Mouse (Mus musculus) cerebellum, adult 2 months (tissue): ENCODE results near the gene Vps26a. TPM values are rescaled to one million over a fixed set of nuclear protein-coding genes. Genes with fewer than 3 reads are reported as not detected.
"Not testable (repeated sequence)": the region's sequence is repeated elsewhere in the genome, so short reads cannot be mapped to it uniquely, and the experiment has no call there.

Experiments used
- DNase-seq, 2 experiments: peaks; one replicate each; pipeline ENCODE4 v3.0.0; 2021
- H3K27ac ChIP-seq: fragments of 200-500 bp; 2 replicates; pipeline ENCODE4 v1.5.1; 2012; ENCODE audit warnings: low read length, control low read depth, inconsistent platforms; ENCODE audit not compliant: insufficient read depth
- H3K27me3 ChIP-seq: fragments of 200-500 bp; 2 replicates; pipeline ENCODE4 v1.6.1; 2012; ENCODE audit warnings: inconsistent platforms, mild to moderate bottlenecking, low read length, moderate library complexity; ENCODE audit not compliant: control insufficient read depth, insufficient read depth
- H3K4me1 ChIP-seq: fragments of 200-500 bp; 2 replicates; pipeline ENCODE4 v1.6.1; 2011; ENCODE audit warnings: low read length; ENCODE audit not compliant: control insufficient read depth, insufficient read depth
- H3K4me3 ChIP-seq: fragments of 200-500 bp; replicated peaks from 2 replicates; pipeline ENCODE3; 2011; ENCODE audit warnings: mild to moderate bottlenecking, low read depth, low read length, control low read depth; ENCODE audit not compliant: insufficient read depth
- CTCF ChIP-seq: fragments of 200-500 bp; IDR thresholded peaks from 2 replicates; pipeline ENCODE4 v1.5.1; 2011; ENCODE audit warnings: low read depth, mild to moderate bottlenecking, control low read depth, low read length, moderate library complexity, borderline replicate concordance; ENCODE audit not compliant: insufficient read depth
- POLR2A ChIP-seq: fragments of 200-500 bp; IDR thresholded peaks from 2 replicates; pipeline ENCODE4 v1.6.1; 2011; ENCODE audit warnings: low read length, control low read depth, borderline replicate concordance; ENCODE audit not compliant: insufficient read depth
- WGBS: fragments of 180-500 bp; shearing (Covaris S2); methylation state at CpG from one replicate; pipeline ENCODE4 v1.1.7; 2018; 5-methylcytosine and 5-hydroxymethylcytosine counted together
- polyA plus RNA-seq: library from polyadenylated mRNA; depleted of rRNA; stranded (reverse); fragments of >200 nt; gene quantifications from 2 replicates; pipeline ENCODE4 v1.2.3, GENCODE M21; 2012

The Vps26a gene
- polyA plus RNA-seq, 1 experiment: 39.2 TPM

GRCm38 (mm10) chr10:62505224-62505983 is 18.8 kb upstream of the Vps26a start:
- Histone ChIP-seq H3K4me3 (no peak overlapping the region), H3K27ac (no peak overlapping the region), H3K4me1 (no peaks in the 10 kb centered on the region), H3K27me3 (no peaks in the 10 kb centered on the region; the same call in 1 of the 2 replicates)
- 66% methylated on average over 9 of the region's 9 CpGs for WGBS
- TF ChIP-seq CTCF (no peak), POLR2A (no peak)
- no peak for DNase-seq

DNA sequence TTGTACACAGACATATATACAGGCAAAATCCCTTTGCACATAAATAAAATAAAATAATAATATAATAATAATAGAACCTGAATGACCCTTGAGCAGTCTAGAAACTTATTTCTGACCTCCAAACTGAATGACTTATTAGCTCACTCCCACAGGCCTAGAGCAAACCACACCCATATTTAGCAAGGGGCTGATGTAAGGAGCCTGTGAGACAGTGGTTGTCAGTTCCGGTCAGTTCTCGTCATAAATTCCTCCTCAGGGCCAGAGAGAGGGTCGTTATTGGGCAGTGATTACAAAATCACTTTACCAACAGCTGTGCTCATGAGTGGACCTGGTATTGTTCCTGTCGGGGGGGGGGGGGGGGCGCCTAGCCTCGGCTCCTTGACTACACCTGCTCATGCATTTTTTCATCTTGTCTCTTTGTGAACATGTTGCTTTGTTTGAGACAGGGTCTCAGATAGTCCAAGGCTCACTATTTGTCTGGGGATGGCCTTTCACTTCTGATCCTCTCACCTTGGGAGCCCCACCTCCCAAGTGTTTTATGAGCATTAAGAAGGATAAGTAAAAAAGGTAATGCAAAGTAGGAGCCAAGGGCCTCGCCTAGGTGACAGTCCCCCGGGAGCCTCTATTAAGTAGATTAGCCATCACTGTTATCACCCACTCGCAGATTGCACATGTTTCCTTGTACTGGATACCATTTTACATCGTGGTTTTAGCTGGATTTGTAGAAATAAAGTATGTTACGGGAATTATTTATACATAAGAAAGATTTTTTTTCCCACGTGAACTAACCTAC is 17.4 kb upstream of the Vps26a start:
- TF ChIP-seq POLR2A (no peak), CTCF (no peak)
- DNase-seq: no peak
- 71% methylated on average over 12 of the region's 12 CpGs for WGBS

GRCm38 (mm10) chr10:62503353-62503752 is 16.7 kb upstream of the Vps26a start:
- H3K27ac ChIP-seq: no peak overlapping the region
- WGBS: 85% methylated on average over 4 of the region's 4 CpGs
- H3K4me1 ChIP-seq: no peaks in the 10 kb centered on the region
- no peaks in the 10 kb centered on the region; the same call in 1 of the 2 replicates for H3K27me3 ChIP-seq
- TF ChIP-seq POLR2A (no peak), CTCF (no peak)
- H3K4me3 ChIP-seq: no peak overlapping the region
- DNase-seq: no peak

More for the DNA sequence above, 17.4 kb upstream of the Vps26a start:
- Histone ChIP-seq H3K4me3 (no peak overlapping the region), H3K4me1 (no peaks in the 10 kb centered on the region), H3K27ac (no peak overlapping the region), H3K27me3 (no peaks in the 10 kb centered on the region; the same call in 1 of the 2 replicates)

GRCm38 (mm10) chr10:62501951-62502350 is 15.3 kb upstream of the Vps26a start:
- DNase-seq: no peak
- no peak for TF ChIP-seq CTCF
- no peak for TF ChIP-seq POLR2A
- no peak overlapping the region for H3K4me3 ChIP-seq
- H3K27me3 ChIP-seq: no peaks in the 10 kb centered on the region
- 81% methylated on average over 7 of the region's 7 CpGs for WGBS
- H3K4me1 ChIP-seq: no peaks in the 10 kb centered on the region
- H3K27ac ChIP-seq: no peak overlapping the region

DNA sequence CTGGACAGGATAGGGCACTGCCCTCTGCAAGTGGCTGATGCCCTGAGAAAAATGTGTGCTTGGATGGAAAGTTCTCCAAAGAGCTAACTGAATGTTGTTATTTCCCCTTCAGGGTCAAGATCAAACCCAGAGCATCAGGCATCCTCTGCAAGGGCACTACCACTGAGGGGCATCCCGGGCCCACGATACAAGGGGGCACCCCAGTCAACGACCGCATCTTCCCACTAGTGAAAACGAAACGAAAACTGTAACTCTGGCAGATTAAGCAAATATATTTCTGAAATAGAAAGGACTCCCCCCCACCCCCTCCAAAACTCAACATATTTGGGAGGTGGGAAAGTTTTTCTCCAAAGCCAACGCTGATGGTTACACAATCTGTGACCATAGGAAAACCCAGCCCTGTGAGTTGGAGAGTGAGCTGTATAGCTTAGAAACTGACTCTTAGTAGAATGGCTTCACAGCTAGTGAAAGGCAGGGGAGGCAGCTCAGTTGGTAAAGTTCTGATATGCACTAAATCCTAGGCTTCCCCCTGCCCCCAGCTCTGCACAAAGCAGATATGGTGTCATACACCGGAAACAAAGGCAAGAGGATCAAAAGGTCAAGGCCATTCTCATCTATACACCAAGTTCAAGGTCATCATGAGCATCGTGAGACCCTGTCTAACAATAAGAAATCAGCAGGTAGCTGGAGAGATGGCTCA is 14.5 kb upstream of the Vps26a start:
- TF ChIP-seq CTCF: no peak
- TF ChIP-seq POLR2A: no peak
- H3K4me3 ChIP-seq: no peak overlapping the region
- no peak overlapping the region for H3K27ac ChIP-seq
- 88% methylated on average over 9 of the region's 9 CpGs for WGBS
- no peaks in the 10 kb centered on the region for H3K27me3 ChIP-seq
- DNase-seq: no peak
- H3K4me1 ChIP-seq: no peaks in the 10 kb centered on the region

DNA sequence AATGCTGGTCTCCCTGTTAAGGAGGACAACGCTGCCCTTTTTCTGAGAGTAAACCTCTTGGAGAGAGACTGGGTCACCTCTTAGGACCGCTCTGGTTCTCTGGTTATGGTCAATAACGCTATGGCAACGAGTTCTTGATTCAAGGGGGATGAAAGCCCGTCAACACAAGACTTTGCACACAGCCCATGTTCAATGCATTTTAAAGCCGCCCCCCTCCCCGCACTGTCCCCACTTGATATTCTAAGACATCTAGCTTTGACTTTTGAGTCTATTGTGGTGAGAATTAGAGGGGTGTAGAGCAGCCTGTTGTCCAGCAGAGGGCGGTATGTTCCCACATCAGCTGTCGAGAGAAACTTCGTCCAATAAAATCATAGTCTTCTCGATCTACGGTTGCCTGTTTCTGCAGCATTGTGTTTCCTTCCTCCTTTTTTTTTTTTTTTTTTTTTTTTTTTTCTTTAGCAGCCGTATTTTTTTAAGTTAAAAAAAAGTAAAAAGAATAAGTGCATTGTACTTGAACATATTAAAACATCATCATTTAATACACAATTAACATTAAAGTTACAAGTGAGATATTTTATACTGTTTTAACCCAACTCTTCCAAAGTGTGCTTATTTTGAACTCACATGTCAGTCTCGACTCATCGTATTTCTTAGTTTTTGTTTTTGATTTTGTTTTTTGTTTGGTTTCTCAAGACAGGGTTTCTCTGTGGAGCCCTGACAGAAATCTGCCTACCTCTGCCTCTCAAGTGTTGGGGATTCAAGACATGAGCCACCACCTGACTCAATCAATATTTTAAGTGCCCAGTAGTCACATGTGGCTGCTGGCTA is 13.7 kb upstream of the Vps26a start:
- DNase-seq: peak; percentile 49 to 58
- Histone ChIP-seq H3K27ac (no peak overlapping the region), H3K4me1 (no peaks in the 10 kb centered on the region), H3K4me3 (no peak overlapping the region), H3K27me3 (no peaks in the 10 kb centered on the region)
- TF ChIP-seq POLR2A (no peak), CTCF (peak; percentile 83)
- 20% methylated on average over 15 of the region's 15 CpGs for WGBS

- 84% methylated on average over 3 of the region's 3 CpGs for WGBS
- not testable (repeated sequence) for H3K4me3 ChIP-seq, H3K4me1 ChIP-seq, H3K27me3 ChIP-seq, H3K27ac ChIP-seq, DNase-seq
Measured at GRCm38 (mm10) chr10:62491681-62492080, 5.1 kb upstream of the Vps26a start.
